ENCODE assay signal across 20 mouse cellular contexts in genomic region chr16:33262096-33262495, GRCm38 (mm10). TPM values are rescaled to one million over a fixed set of nuclear protein-coding genes. Genes with fewer than 3 reads are reported as not detected.
DNase-seq lines count a peak whose midpoint lies in the region; ATAC-seq lines count a peak whose summit lies in the region.
"Had no signal": no experiment of that assay in that cellular context is flagged by ENCODE, and none has a peak within 500 bp of the region (broad histone marks: within the 10 kb centered on the region; RNA-seq: fewer than 3 reads in every experiment).

No protein-coding gene starts in this region.

- peaks cover 31% of the 10 kb centered on the region for H3K36me3 ChIP-seq in heart, embryonic 13.5 days
- peaks cover 13% of the 10 kb centered on the region; the same call in 1 of the 2 replicates for H3K36me3 ChIP-seq in liver, embryonic 11.5 days (ENCODE audit: control insufficient read depth, insufficient read depth, low read length)
- H3K36me3 ChIP-seq in neural tube, embryonic 15.5 days = peaks cover 25% of the 10 kb centered on the region

- H3K4me3 ChIP-seq in heart, embryonic 13.5 days = no peak overlapping the region
- no peak overlapping the region for H3K4me3 ChIP-seq in liver, embryonic 11.5 days (ENCODE audit: low read depth, low read length)
- H3K4me3 ChIP-seq in neural tube, embryonic 15.5 days (replicated peaks) = no peak overlapping the region
- H3K4me3 ChIP-seq: forebrain, embryonic 13.5 days; hindbrain, embryonic 15.5 days; limb, embryonic 12.5 days; liver, embryonic 15.5 days; neural tube, embryonic 13.5 days; stomach, embryonic 15.5 days had no signal

- no peaks in the 10 kb centered on the region for H3K27me3 ChIP-seq in heart, embryonic 13.5 days (replicated peaks)
- H3K27me3 ChIP-seq in liver, embryonic 11.5 days (replicated peaks; ENCODE audit: control insufficient read depth, insufficient read depth, low read length) = no peaks in the 10 kb centered on the region
- no peaks in the 10 kb centered on the region for H3K27me3 ChIP-seq in neural tube, embryonic 15.5 days (replicated peaks)
- H3K27me3 ChIP-seq: forebrain, embryonic 13.5 days; hindbrain, embryonic 15.5 days; limb, embryonic 12.5 days; liver, embryonic 15.5 days; neural tube, embryonic 13.5 days; stomach, embryonic 15.5 days had no signal

- peaks cover 38% of the 10 kb centered on the region for H3K4me1 ChIP-seq in heart, embryonic 13.5 days
- H3K4me1 ChIP-seq in liver, embryonic 11.5 days (replicated peaks; ENCODE audit: control insufficient read depth, insufficient read depth, low read length) = peaks cover 16% of the 10 kb centered on the region; the same call in 1 of the 2 replicates
- no peaks in the 10 kb centered on the region; the same call in 1 of the 2 replicates for H3K4me1 ChIP-seq in neural tube, embryonic 15.5 days
- H3K4me1 ChIP-seq: forebrain, embryonic 13.5 days; hindbrain, embryonic 15.5 days; limb, embryonic 12.5 days; neural tube, embryonic 13.5 days had no signal

- no peak for ATAC-seq in heart, embryonic 13.5 days (ENCODE audit: extremely low read depth, insufficient number of reproducible peaks, low FRiP score, low TSS enrichment)
- no peak for ATAC-seq in liver, embryonic 11.5 days (replicated peaks; ENCODE audit: low FRiP score)
- ATAC-seq in neural tube, embryonic 15.5 days (ENCODE audit: low FRiP score) = no peak
- ATAC-seq: forebrain, embryonic 13.5 days; intestine, embryonic 16.5 days had no signal

- WGBS in heart, embryonic 13.5 days = 52% methylated on average over 1 of the region's 1 CpGs
- 42% methylated on average over 1 of the region's 1 CpGs for WGBS in liver, embryonic 11.5 days
- 100% methylated on average over 1 of the region's 1 CpGs for WGBS in neural tube, embryonic 15.5 days

- no peak overlapping the region for H3K4me2 ChIP-seq in heart, embryonic 13.5 days
- peak overlapping the region; percentile 40; the same call in 1 of the 2 replicates for H3K4me2 ChIP-seq in liver, embryonic 11.5 days
- H3K4me2 ChIP-seq in neural tube, embryonic 15.5 days = no peak overlapping the region
- H3K4me2 ChIP-seq: forebrain, embryonic 13.5 days; hindbrain, embryonic 15.5 days; limb, embryonic 12.5 days; liver, embryonic 15.5 days; neural tube, embryonic 13.5 days; stomach, embryonic 15.5 days had no signal

- H3K9me3 ChIP-seq in heart, embryonic 13.5 days = no peaks in the 10 kb centered on the region
- no peaks in the 10 kb centered on the region for H3K9me3 ChIP-seq in liver, embryonic 11.5 days (ENCODE audit: control insufficient read depth, low read length)
- no peaks in the 10 kb centered on the region for H3K9me3 ChIP-seq in neural tube, embryonic 15.5 days (replicated peaks)
- H3K9me3 ChIP-seq: forebrain, embryonic 13.5 days; hindbrain, embryonic 15.5 days; limb, embryonic 12.5 days; liver, embryonic 15.5 days; neural tube, embryonic 13.5 days; stomach, embryonic 15.5 days had no signal

- H3K27ac ChIP-seq in heart, embryonic 13.5 days (replicated peaks) = peak overlapping the region; percentile 64
- H3K27ac ChIP-seq in liver, embryonic 11.5 days (ENCODE audit: low read depth, low read length) = no peak overlapping the region
- H3K27ac ChIP-seq in neural tube, embryonic 15.5 days (replicated peaks) = no peak overlapping the region
- H3K27ac ChIP-seq: forebrain, embryonic 13.5 days; hindbrain, embryonic 15.5 days; kidney, postnatal 0 days; limb, embryonic 12.5 days; liver, embryonic 15.5 days; neural tube, embryonic 13.5 days had no signal

- no peak for DNase-seq in heart, adult 18-20 months
- no peak for DNase-seq in liver, embryonic 11.5 days (ENCODE audit: low spot score)
- DNase-seq in liver = no peak
- DNase-seq in testis, postnatal 10 days (ENCODE audit: low spot score) = peak; percentile 7
- DNase-seq in testis, postnatal 14 days (ENCODE audit: low spot score) = no peak
- DNase-seq: cerebellum, adult 9-10 months; gastrocnemius, postnatal 10 days; midbrain, embryonic 14.5 days; right cerebral cortex, postnatal 14 days; spleen, adult 18-20 months had no signal

- H3K9ac ChIP-seq in heart, embryonic 13.5 days = no peak overlapping the region
- H3K9ac ChIP-seq in liver, embryonic 11.5 days (ENCODE audit: low read depth, low read length) = no peak overlapping the region
- no peak overlapping the region for H3K9ac ChIP-seq in neural tube, embryonic 15.5 days (replicated peaks)
- H3K9ac ChIP-seq: forebrain, embryonic 13.5 days; hindbrain, embryonic 15.5 days; limb, embryonic 12.5 days; liver, embryonic 15.5 days; neural tube, embryonic 13.5 days; stomach, embryonic 15.5 days had no signal

RNA-seq across cellular contexts. Expression of gene Snx4, which starts 10.9 kb away (rescaled TPM):
- 68.7 and 73.3 TPM in 2 replicates for polyA plus RNA-seq in heart, embryonic 13.5 days (2015; fragmentation: Nextera tagmentation; extraction: Ambion mirVana)
- 10 to 100 TPM; 23.1 to 24.6 TPM for total RNA-seq in heart, adult 18-20 months (2021)
- 57.8 and 63.5 TPM in 2 replicates for polyA plus RNA-seq in liver, embryonic 11.5 days (2014; fragmentation: Nextera tagmentation; extraction: Ambion mirVana)
- polyA plus RNA-seq in neural tube, embryonic 15.5 days (2015; fragmentation: Nextera tagmentation; extraction: Ambion mirVana) = 80.6 and 84.2 TPM in 2 replicates
